Mouse (Mus musculus) erythroblast, embryonic 14.5 days (primary cell): ENCODE data around the gene Clasp1. TPM values are rescaled to one million over a fixed set of nuclear protein-coding genes. Genes with fewer than 3 reads are reported as not detected.

Experiments
- H3K27me3 ChIP-seq: 2 replicates; pipeline ENCODE4 v1.6.1; 2012; ENCODE audit warnings: inconsistent platforms; ENCODE audit not compliant: control insufficient read depth
- H3K36me3 ChIP-seq: 2 replicates; pipeline ENCODE4 v1.6.1; 2012; ENCODE audit warnings: mild to moderate bottlenecking, inconsistent platforms; ENCODE audit not compliant: control insufficient read depth
- H3K4me1 ChIP-seq: 2 replicates; pipeline ENCODE4 v1.6.1; 2012; ENCODE audit warnings: inconsistent platforms; ENCODE audit not compliant: control insufficient read depth
- H3K4me3 ChIP-seq: replicated peaks from 2 replicates; pipeline ENCODE3; 2012; ENCODE audit warnings: moderate library complexity, mild to moderate bottlenecking, inconsistent platforms
- H3K9me3 ChIP-seq: 2 replicates; pipeline ENCODE4 v1.6.1; 2012; ENCODE audit warnings: low read length, inconsistent platforms, mixed read lengths; ENCODE audit not compliant: control insufficient read depth
- GATA1 ChIP-seq: IDR thresholded peaks from 2 replicates; pipeline ENCODE4 v1.6.1; 2012; ENCODE audit warnings: low read length, inconsistent platforms, mixed read lengths
- TAL1 ChIP-seq: IDR thresholded peaks from 3 replicates; pipeline ENCODE4 v1.6.1; 2012; ENCODE audit warnings: low read length, inconsistent platforms, mixed read lengths
- polyA plus RNA-seq: library from polyadenylated mRNA; stranded (reverse); fragments of >175 nt; gene quantifications from 2 replicates; pipeline ENCODE4 v1.2.3, GENCODE M21; 2012

Gene Clasp1
- polyA plus RNA-seq, 1 experiment = 0.44 TPM

DNA sequence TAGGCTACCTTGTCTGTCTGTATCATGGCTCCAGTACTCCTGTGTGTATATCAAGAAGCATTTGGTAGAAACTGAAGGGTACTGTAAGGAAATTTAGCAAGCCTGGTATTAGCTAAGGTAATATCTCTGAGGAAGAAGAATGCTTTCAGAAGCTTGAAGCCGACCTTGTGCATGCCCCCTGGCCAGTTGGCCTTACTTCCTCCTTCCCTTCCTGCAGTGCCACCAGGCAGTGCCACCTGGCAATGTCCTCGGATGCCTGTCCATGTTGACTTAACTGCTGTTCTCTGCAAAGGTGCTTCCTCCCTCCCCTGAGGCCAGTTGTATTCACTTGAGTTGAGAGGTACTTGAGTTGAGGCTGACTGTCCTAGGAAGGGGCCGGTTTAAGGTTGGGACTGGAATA lies 32.3 kb downstream of the Clasp1 start:
- Histone ChIP-seq H3K4me3 (no peak overlapping the region), H3K4me1 (peaks cover 73% of the 10 kb centered on the region), H3K9me3 (no peaks in the 10 kb centered on the region), H3K27me3 (no peaks in the 10 kb centered on the region), H3K36me3 (peaks cover 83% of the 10 kb centered on the region)
- TF ChIP-seq GATA1 (no peak), TAL1 (no peak)

DNA sequence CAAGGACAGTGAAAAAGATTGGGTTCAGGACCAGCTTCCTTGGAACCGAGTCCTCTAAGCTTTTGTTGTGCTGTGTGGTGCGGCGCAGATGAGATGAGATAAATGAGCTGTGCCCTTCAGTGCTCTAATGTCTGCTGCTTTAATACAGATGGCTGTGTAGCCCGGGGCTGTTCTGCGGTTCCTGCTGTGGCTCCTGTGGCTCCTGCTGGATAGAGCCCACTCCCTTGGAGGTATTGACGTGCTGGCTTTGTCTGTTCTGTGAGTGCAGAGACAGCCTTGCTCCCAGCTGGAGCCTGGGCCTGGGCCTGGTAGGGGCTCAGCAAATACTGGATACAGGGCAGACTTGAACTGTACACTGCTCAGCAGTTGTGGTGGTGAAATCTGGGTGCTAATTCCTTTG lies 34.0 kb downstream of the Clasp1 start:
- Histone ChIP-seq H3K4me3 (no peak overlapping the region), H3K9me3 (no peaks in the 10 kb centered on the region), H3K27me3 (no peaks in the 10 kb centered on the region), H3K4me1 (peaks cover 66% of the 10 kb centered on the region), H3K36me3 (peaks cover 75% of the 10 kb centered on the region)
- TF ChIP-seq GATA1 = no peak
- no peak for TF ChIP-seq TAL1

DNA sequence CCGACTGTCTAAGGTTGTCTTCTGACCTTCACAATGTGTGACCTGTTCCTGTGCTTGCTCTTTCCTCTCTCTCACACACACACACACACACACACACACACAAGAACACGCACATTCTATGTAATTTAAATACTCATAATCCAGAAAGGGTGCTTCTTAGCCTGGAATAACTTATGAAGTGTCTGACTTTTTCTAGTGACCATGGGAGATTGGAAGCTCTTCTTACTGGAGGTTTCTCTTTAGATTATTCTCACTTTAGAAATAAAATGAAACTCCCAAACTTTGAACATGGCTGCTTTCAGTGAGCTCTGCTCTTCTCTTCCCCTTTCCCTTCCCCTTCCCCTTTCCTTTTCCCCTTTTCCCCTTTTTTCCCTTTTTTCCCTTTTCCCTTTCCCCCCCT lies 37.1 kb downstream of the Clasp1 start:
- Histone ChIP-seq H3K4me1 (peaks cover 53% of the 10 kb centered on the region), H3K27me3 (no peaks in the 10 kb centered on the region), H3K36me3 (peaks cover 57% of the 10 kb centered on the region), H3K4me3 (no peak overlapping the region), H3K9me3 (no peaks in the 10 kb centered on the region)
- TF ChIP-seq TAL1 (no peak), GATA1 (no peak)

DNA sequence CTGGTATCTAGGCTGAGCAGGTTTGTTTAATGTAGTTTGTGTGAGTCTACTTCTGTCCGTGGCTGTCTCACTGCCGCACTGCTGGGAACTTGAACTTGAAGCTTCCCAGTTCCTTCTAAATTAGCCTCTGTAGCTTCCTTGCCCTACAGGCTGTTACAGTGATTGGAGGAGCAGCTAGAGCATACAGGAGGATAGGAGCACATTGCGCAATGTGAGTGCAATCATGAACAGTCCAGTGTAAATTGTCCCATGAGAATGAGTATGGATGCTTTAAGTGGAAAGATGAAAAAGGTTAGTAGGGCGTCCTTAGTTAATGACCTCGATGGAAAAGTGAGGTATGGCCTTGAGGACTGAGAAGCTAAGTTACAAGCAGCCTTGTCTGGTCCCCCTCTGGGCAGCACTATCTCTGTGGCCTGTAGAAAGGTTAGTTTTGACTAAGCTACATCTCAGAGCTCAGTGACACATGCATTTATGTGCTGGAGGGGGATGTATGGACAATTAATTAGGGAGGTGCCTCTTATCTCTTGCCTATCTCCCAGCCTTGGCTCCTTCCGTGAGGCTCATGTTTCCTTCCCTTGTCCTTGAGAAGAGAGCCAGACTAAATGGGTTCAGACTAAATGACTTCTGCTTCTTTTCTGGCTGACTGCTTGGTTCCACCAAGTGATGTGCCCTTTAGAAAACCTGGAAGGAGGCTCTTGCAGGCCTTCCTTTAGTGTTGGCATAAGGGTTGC lies 39.7 kb downstream of the Clasp1 start:
- Histone ChIP-seq H3K4me3 (no peak overlapping the region), H3K9me3 (no peaks in the 10 kb centered on the region), H3K27me3 (no peaks in the 10 kb centered on the region), H3K4me1 (peaks cover 32% of the 10 kb centered on the region), H3K36me3 (peaks cover 39% of the 10 kb centered on the region)
- no peak for TF ChIP-seq TAL1
- TF ChIP-seq GATA1 = peak; percentile 30; the same call in 1 of the 2 replicates

DNA sequence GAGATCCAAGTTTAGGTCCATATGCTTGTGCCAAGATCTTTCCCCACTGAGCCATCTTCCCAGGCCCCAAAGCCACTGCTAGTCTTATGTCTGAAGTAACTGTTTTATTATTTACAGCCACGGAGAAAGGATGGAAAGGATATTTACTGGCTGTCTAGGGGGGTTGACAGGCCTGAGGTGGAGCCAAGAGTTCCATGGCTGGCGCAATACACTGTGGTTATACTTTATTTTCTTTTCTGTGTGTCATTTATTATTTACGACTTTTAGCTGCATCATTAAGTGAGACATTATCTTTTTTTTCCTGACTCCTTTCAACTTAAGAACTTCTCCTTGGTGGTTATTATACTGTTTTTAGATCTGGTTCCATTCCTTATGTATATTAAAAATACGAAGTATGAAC lies 42.7 kb downstream of the Clasp1 start:
- TF ChIP-seq TAL1 = no peak
- no peak for TF ChIP-seq GATA1
- Histone ChIP-seq H3K36me3 (peaks cover 20% of the 10 kb centered on the region), H3K27me3 (no peaks in the 10 kb centered on the region), H3K4me3 (no peak overlapping the region), H3K4me1 (peaks cover 25% of the 10 kb centered on the region), H3K9me3 (no peaks in the 10 kb centered on the region)

DNA sequence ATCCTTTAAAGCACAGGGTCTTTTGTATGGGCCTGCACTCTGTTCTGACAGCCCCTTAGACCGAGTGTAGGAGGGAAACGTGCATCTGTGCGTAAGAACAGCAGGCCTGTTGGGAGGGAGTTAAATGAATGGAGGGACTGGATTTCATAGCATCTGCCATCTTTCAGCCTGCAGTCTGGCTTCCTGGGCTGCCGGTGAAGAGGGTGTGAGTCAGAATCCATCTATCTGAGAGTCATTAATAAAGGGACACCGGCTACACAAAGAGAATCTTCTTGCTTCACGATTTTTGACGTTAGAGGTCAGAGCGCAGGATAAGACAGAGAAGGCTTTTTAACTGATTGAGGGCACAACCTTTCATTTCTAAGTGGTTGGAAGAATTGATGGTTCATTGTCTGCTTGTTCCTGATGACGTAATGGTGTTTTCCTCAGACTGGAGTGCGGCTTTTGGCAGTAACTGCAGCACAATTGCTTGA lies 46.2 kb downstream of the Clasp1 start:
- no peak for TF ChIP-seq TAL1
- no peak for TF ChIP-seq GATA1
- H3K36me3 ChIP-seq = peaks cover 14% of the 10 kb centered on the region

DNA sequence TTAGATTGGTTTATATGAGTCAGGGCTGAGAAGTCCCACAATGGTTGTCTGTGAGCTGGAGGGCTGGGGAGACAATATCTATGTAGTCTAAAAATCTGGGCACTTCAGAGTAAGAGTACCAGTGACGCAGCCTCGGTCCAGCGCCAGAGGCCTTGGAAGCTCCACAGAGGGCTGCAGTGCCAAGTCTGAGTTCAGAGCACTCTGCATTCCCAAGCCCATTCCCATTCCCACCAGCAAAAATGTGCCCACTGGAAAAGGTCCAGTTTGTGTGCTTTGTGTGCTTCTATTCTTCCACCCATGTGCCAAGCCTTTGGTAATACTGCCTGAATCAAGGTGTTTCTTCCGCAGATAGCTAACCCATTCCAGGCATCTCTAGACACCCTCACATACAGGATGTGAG lies 49.0 kb downstream of the Clasp1 start:
- Histone ChIP-seq H3K27me3 (no peaks in the 10 kb centered on the region), H3K4me1 (peaks cover 2% of the 10 kb centered on the region), H3K36me3 (peaks cover 19% of the 10 kb centered on the region), H3K9me3 (peaks cover 4% of the 10 kb centered on the region; the same call in 1 of the 2 replicates), H3K4me3 (no peak overlapping the region)
- TF ChIP-seq TAL1 = no peak
- TF ChIP-seq GATA1 = no peak

More for the DNA sequence above, 46.2 kb downstream of the Clasp1 start:
- H3K4me1 ChIP-seq = peaks cover 2% of the 10 kb centered on the region
- H3K9me3 ChIP-seq = no peaks in the 10 kb centered on the region
- H3K27me3 ChIP-seq = no peaks in the 10 kb centered on the region
- no peak overlapping the region for H3K4me3 ChIP-seq

DNA sequence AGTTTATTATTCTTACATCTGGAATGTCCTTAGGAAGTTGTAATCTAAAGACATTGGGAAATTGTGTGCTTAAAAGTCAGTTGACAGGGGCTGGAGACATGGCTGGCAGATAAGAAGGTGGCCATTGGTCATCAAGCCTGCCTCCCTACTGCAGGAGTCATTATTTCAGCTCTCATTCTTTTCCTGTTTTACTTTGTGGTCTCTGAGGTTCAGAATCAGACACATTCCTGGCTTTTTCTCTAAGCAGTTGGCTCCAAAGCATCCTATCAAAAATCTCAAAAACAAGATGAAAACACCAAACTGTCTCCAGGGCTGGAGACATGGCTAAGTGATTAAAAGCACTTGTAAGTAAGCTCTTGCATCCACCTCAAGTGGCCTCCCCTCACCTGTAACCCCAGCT lies 49.5 kb downstream of the Clasp1 start:
- no peak for TF ChIP-seq TAL1
- TF ChIP-seq GATA1 = no peak

DNA sequence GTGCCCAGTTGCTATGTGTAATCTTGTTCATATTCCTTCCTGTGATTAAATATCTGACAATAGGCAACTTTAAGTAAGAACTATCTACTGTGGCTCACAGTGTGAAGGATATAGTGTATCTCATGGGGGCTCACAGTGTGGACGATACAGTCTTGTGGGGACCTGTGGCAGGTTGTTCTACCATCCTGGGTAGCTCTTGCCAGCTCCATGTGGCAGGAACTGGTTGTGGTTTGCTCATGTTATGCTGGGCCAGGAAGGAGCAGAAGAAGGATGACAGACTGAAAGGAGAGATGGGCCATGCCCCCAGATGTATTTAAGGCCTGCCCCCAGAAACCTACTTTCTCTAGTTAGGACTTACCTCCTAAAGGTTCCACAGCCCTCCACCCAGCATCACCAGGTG lies 51.7 kb downstream of the Clasp1 start:
- Histone ChIP-seq H3K9me3 (peaks cover 4% of the 10 kb centered on the region; the same call in 1 of the 2 replicates), H3K36me3 (peaks cover 14% of the 10 kb centered on the region)
- TF ChIP-seq TAL1 (no peak), GATA1 (no peak)

More for the DNA sequence above, 49.5 kb downstream of the Clasp1 start:
- no peaks in the 10 kb centered on the region for H3K27me3 ChIP-seq
- H3K9me3 ChIP-seq = peaks cover 4% of the 10 kb centered on the region; the same call in 1 of the 2 replicates
- H3K36me3 ChIP-seq = peaks cover 20% of the 10 kb centered on the region
- peaks cover 5% of the 10 kb centered on the region for H3K4me1 ChIP-seq
- H3K4me3 ChIP-seq = no peak overlapping the region

DNA sequence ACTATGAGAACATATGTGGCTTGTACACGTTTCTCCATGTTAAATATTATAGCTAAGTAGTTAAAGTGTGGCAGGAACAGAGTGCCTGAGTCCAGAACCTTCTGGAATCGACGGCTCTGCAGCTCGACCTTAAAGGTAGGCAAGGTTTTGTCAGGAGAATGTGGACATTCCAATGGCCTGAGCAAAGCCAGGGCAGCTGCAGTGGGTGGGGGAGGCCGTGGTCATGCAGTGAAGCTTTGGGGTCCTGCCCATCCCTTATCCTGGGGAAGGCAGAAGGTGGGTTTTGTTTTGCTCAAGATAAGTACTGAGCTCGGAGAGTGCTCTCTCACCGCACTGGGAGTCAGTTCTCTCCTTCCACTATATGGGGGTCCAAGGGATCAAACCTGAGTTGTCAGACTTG lies 55.6 kb downstream of the Clasp1 start:
- Histone ChIP-seq H3K27me3 (no peaks in the 10 kb centered on the region), H3K4me3 (no peak overlapping the region), H3K36me3 (peaks cover 11% of the 10 kb centered on the region), H3K4me1 (peaks cover 19% of the 10 kb centered on the region), H3K9me3 (peaks cover 4% of the 10 kb centered on the region; the same call in 1 of the 2 replicates)
- TF ChIP-seq TAL1 (no peak), GATA1 (no peak)

More for the DNA sequence above, 51.7 kb downstream of the Clasp1 start:
- H3K4me1 ChIP-seq = peaks cover 11% of the 10 kb centered on the region
- H3K4me3 ChIP-seq = no peak overlapping the region
- no peaks in the 10 kb centered on the region for H3K27me3 ChIP-seq
